Mouse (Mus musculus) ES-E14 (cell line): ENCODE measurements at regions not wholly inside any gene's neighbourhood (a gene's known extent, or its start where the extent isn't known, plus 50 kb on each side); places are given as distances from the start of the nearest gene placed in this dataset.

Experiments
- DNase-seq: peaks from one replicate; pipeline ENCODE4 v3.0.0-alpha.2; 2013; ENCODE audit warnings: low read depth, low spot score
- H3K27ac ChIP-seq: 2 replicates; pipeline ENCODE4 v1.5.1; 2012; ENCODE audit warnings: low read depth, mild to moderate bottlenecking, low read length, moderate library complexity, mixed read lengths; ENCODE audit not compliant: poor library complexity, insufficient read depth, severe bottlenecking
- H3K36me3 ChIP-seq: 2 replicates; pipeline ENCODE4 v1.6.1; 2012; ENCODE audit warnings: mild to moderate bottlenecking, low read length, moderate library complexity, mixed read lengths; ENCODE audit not compliant: control insufficient read depth, poor library complexity, insufficient read depth, severe bottlenecking
- H3K4me1 ChIP-seq, 2 experiments: fragments of 150-350 bp in 1 of 2; sonication (generic) in 1 of 2; 2 replicates each; pipeline ENCODE4 v1.6.1; 2012; ENCODE audit warnings: low read length in 2 of 2, mild to moderate bottlenecking in 1 of 2, mixed read lengths in 1 of 2; ENCODE audit not compliant: control insufficient read depth in 2 of 2, insufficient read depth in 2 of 2, poor library complexity in 1 of 2
- H3K4me3 ChIP-seq, 2 experiments: fragments of 150-350 bp in 1 of 2; sonication (generic) in 1 of 2; 2 replicates each; pipeline ENCODE4 v1.5.1; 2012; ENCODE audit warnings: low read length in 2 of 2, low read depth in 1 of 2, mild to moderate bottlenecking in 1 of 2, mixed read lengths in 1 of 2; ENCODE audit not compliant: insufficient read depth in 1 of 2, poor library complexity in 1 of 2, severe bottlenecking in 1 of 2
- H3K9ac ChIP-seq: 2 replicates; pipeline ENCODE4 v1.6.1; 2012; ENCODE audit warnings: low read depth, mild to moderate bottlenecking, low read length, mixed read lengths; ENCODE audit not compliant: poor library complexity, insufficient read depth, severe bottlenecking
- H3K9me3 ChIP-seq: fragments of 150-350 bp; sonication (generic); 2 replicates; pipeline ENCODE4 v1.6.1; 2012; ENCODE audit warnings: low read depth, mild to moderate bottlenecking, low read length; ENCODE audit not compliant: control insufficient read depth, insufficient read depth
- CHD2 ChIP-seq: IDR thresholded peaks from 2 replicates; pipeline ENCODE4 v1.6.1; 2014; ENCODE audit warnings: mild to moderate bottlenecking, low read depth, low read length, inconsistent platforms
- HCFC1 ChIP-seq: IDR thresholded peaks from 2 replicates; pipeline ENCODE4 v1.6.1; 2012; ENCODE audit warnings: low read length, inconsistent platforms, borderline replicate concordance; ENCODE audit not compliant: insufficient read depth
- MAFK ChIP-seq: IDR thresholded peaks from 2 replicates; pipeline ENCODE4 v1.6.1; 2014; ENCODE audit warnings: mild to moderate bottlenecking, low read depth, low read length, inconsistent platforms; ENCODE audit not compliant: insufficient read depth
- ZC3H11A ChIP-seq: IDR thresholded peaks from 2 replicates; pipeline ENCODE4 v1.6.1; 2012; ENCODE audit warnings: low read depth, mild to moderate bottlenecking, inconsistent platforms, low read length, borderline replicate concordance
- ZNF384 ChIP-seq: IDR thresholded peaks from 2 replicates; pipeline ENCODE4 v1.6.1; 2012; ENCODE audit warnings: low read depth, low read length, inconsistent platforms
- in situ Hi-C, 2 experiments: fragments of 600-800 bp; cut with MboI; formaldehyde crosslinking; loops; one replicate each; pipeline ENCODE4 v1.15.1; 2025; ENCODE audit warnings: low sequenced_read_pairs in 2 of 2, inconsistent platforms in 1 of 2; ENCODE audit not compliant: unreplicated experiment in 2 of 2

DNA sequence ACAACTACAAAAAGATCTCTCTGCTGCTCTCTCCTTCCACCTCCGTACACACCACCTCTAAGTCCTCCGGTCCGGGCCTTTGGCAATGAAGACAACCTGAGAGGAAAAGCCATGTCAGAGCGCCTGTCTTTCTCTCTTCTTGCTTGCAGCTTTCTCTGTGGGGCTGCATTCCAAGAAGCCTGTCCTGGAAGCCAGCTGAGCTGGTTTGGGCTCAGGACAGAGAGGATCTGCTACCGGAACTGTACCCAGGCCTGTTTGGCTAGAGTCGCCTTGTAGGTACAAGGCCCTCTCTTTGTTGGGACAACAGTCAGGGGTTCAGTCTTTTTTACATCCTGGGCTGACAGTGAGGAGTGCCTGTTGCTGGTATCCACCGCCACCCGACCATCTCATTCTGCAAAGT lies 321.4 kb downstream of the Med13l start:
- DNase-seq, result no peak
- TF ChIP-seq HCFC1, result no peak
- no peak for TF ChIP-seq ZC3H11A
- TF ChIP-seq ZNF384, result no peak
- TF ChIP-seq MAFK, result no peak
- TF ChIP-seq CHD2, result no peak
- in situ Hi-C loops, result loop anchor here in 1 of 2 experiments (10.0 kb wide), 1 partner anchor 823 kb away; no protein-coding TSS in a partner anchor
- Histone ChIP-seq H3K9ac (no peak overlapping the region), H3K9me3 (no peaks in the 10 kb centered on the region), H3K27ac (no peak overlapping the region), H3K4me1 (no peaks in the 10 kb centered on the region), H3K4me3 (no peak overlapping the region), H3K36me3 (no peaks in the 10 kb centered on the region)

DNA sequence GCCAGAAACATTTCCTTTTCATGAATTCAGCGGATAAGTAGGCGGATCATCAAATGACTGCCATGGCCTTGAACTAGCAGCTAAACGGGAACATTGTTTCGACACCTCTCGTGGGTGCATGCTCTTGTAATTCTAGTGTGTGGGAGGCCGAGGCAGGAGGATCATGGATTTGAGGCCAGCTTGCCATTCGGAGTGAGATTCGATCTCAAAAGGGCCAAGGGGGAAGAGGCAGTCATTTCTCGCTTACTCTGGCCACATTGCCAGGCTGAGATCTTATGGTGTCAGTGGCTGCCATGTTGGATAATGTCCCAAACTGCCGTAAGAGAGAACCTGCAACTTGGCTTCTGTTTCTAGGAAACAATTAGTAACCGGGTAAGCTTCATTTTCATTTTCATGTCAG lies 327.7 kb downstream of the Med13l start:
- DNase-seq, result no peak
- H3K9ac ChIP-seq, result no peak overlapping the region
- H3K36me3 ChIP-seq, result no peaks in the 10 kb centered on the region
- no peaks in the 10 kb centered on the region for H3K4me1 ChIP-seq
- in situ Hi-C loops, result loop anchor here in 1 of 2 experiments (10.0 kb wide), 1 partner anchor 817 kb away; no protein-coding TSS in a partner anchor
- TF ChIP-seq HCFC1 (no peak), MAFK (no peak)
- H3K27ac ChIP-seq, result no peak overlapping the region
- no peaks in the 10 kb centered on the region for H3K9me3 ChIP-seq
- H3K4me3 ChIP-seq, result no peak overlapping the region

DNA sequence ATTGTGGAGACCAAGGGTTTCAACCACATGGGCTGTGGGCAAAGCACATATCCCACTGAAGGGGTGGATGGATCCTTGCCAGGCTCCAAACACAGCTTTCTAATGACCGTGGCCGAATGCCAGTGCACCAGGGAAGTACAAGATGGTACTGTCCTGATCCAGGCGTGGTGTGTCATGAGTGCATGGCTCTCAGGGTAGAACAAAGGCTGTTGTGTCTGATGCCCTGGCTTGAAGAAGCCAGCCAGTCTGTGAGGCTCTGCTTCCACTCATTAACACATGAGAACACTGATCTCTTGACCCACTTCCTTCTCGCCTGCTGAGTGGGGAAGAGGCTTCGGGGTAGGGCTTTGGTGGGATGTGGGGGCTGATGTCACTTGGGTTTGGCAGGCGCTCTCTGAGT lies 330.7 kb downstream of the Med13l start:
- no peak overlapping the region for H3K4me3 ChIP-seq
- no peaks in the 10 kb centered on the region for H3K4me1 ChIP-seq
- in situ Hi-C loops, result no loop called here
- TF ChIP-seq ZC3H11A, result no peak
- no peak for TF ChIP-seq ZNF384
- TF ChIP-seq HCFC1, result no peak
- TF ChIP-seq MAFK, result no peak
- no peak for TF ChIP-seq CHD2
- no peak overlapping the region for H3K27ac ChIP-seq
- DNase-seq, result no peak
- H3K9ac ChIP-seq, result no peak overlapping the region
- H3K36me3 ChIP-seq, result no peaks in the 10 kb centered on the region
- no peaks in the 10 kb centered on the region for H3K9me3 ChIP-seq

DNA sequence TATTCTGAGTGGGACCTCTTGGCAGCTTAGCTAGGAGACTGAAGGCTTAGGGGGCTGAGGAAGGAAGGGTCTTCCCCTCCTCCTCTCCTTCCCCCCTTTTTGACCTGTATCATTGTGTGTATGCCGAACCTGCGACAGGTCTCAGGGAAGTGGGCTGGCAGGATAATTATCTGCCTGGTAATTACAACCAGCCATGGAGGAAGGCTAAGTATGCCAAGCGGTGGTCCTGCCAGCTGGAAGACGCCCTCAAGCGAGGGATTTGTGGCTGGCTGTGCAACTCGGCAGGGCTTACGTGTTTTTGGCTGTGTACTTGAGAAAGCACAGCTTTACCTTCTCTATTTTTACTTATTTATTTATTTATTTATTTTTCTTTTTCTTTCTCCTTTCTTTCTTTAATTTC lies 347.7 kb downstream of the Med13l start:
- Histone ChIP-seq H3K4me3 (no peak overlapping the region), H3K4me1 (no peaks in the 10 kb centered on the region), H3K27ac (no peak overlapping the region), H3K9me3 (no peaks in the 10 kb centered on the region), H3K36me3 (no peaks in the 10 kb centered on the region), H3K9ac (no peak overlapping the region)
- TF ChIP-seq MAFK (no peak), HCFC1 (no peak), ZC3H11A (no peak), ZNF384 (no peak), CHD2 (no peak)
- in situ Hi-C loops, result no loop called here
- no peak for DNase-seq

DNA sequence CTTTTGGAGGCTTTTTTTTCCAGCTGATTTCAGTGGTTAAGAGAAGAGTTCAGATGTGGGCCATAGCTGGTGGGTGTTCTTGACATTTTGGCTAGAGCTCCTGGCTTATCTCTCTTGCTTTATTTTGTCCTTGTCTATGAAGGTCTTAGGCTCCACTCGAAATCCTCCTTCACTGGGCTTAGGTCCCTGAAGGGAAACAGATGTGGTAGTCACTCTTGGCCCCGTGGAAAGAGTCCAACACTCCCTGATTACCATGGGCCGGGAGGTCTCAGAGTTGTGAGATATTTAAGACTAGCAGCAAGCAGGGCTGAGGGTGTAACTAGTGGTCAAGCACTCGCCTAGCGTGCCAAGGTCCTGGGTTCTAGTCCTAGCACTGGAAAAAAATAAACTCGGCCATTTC lies 349.3 kb downstream of the Med13l start:
- H3K4me1 ChIP-seq, result no peaks in the 10 kb centered on the region
- DNase-seq, result no peak
- TF ChIP-seq MAFK (no peak), ZC3H11A (no peak), CHD2 (no peak), HCFC1 (no peak), ZNF384 (no peak)
- H3K4me3 ChIP-seq, result no peak overlapping the region
- H3K27ac ChIP-seq, result no peak overlapping the region
- H3K36me3 ChIP-seq, result no peaks in the 10 kb centered on the region
- no peak overlapping the region for H3K9ac ChIP-seq
- no peaks in the 10 kb centered on the region for H3K9me3 ChIP-seq
- in situ Hi-C loops, result no loop called here
